Mouse (Mus musculus) retina, adult 2 months (tissue): Measurements from ENCODE around the gene Helz.
"Not testable (repeated sequence)": the region's sequence is repeated elsewhere in the genome, so short reads cannot be mapped to it uniquely, and the experiment has no call there.

Source experiments
- DNase-seq: peaks from one replicate; pipeline ENCODE4 v3.0.0-alpha.2; 2012; ENCODE audit warnings: low read depth, low spot score

Helz gene

GRCm38 (mm10) chr11:107548204-107548975 lies 660 bp downstream of the Helz start:
- DNase-seq = no peak

- DNase-seq = no peak
Observed at GRCm38 (mm10) chr11:107559874-107560273, 12.1 kb downstream of the Helz start.

GRCm38 (mm10) chr11:107567431-107567830 lies 19.7 kb downstream of the Helz start:
- DNase-seq = no peak

DNA sequence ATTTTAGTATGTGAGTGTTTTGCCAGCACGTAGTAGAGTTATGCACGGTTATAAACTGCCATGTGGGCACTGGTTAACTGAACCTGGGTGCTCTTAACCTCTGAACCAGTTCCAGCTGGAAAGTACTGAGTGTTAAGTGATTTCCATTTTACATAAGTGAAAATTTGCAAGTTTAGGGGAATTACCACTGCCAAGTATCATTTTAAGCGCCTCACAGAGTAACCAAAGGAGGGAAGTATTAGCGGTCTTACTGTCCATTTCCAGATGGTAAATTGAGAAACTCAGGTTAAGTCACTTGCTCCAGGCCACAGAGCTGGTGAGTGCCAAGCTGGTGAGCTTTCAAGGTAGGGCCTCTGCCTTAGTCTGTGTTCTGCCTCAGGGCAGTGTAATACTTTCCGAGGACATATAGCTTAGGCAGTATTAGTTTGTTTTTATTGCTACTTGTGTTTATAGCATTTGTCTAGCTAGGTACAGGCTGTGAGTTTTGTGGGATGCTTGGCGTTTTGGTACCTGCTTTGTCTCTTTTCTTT lies 20.8 kb downstream of the Helz start:
- no peak for DNase-seq

- not testable (repeated sequence) for DNase-seq
Observed at GRCm38 (mm10) chr11:107570891-107571290, 23.2 kb downstream of the Helz start.

GRCm38 (mm10) chr11:107571318-107571717 lies 23.6 kb downstream of the Helz start:
- no peak for DNase-seq

- no peak for DNase-seq
Observed at GRCm38 (mm10) chr11:107572551-107572950, 24.8 kb downstream of the Helz start.

- no peak for DNase-seq
Observed at GRCm38 (mm10) chr11:107573061-107573692, 25.4 kb downstream of the Helz start.

DNA sequence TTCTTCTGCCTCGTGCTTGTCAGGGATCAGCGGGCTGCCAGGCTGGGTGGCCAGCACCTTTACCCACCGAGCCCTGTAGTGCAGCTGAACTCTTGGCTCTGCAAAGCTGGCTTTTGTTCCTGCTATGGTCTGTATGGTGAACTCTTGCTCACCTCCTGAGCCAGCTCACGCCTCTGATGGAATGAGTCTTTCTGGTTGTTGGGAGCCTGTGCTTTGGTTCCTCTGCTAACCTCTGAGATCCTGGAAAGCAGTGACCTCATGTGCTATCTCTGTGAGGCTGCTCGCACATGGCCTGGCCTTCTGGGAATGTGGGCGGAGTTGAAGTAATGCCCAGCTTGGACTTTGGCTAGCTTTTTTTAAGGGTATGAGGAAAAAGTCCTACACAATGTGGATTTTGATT lies 26.1 kb downstream of the Helz start:
- DNase-seq = no peak

- DNase-seq = no peak
Observed at GRCm38 (mm10) chr11:107574811-107575705, 27.3 kb downstream of the Helz start.

- no peak for DNase-seq
Observed at GRCm38 (mm10) chr11:107576186-107576585, 28.5 kb downstream of the Helz start.

GRCm38 (mm10) chr11:107577400-107577799 lies 29.7 kb downstream of the Helz start:
- no peak for DNase-seq

GRCm38 (mm10) chr11:107578226-107578625 lies 30.5 kb downstream of the Helz start:
- DNase-seq = no peak

- no peak for DNase-seq
Observed at GRCm38 (mm10) chr11:107580786-107581185, 33.1 kb downstream of the Helz start.

GRCm38 (mm10) chr11:107584660-107585451 lies 37.1 kb downstream of the Helz start:
- DNase-seq = no peak

DNA sequence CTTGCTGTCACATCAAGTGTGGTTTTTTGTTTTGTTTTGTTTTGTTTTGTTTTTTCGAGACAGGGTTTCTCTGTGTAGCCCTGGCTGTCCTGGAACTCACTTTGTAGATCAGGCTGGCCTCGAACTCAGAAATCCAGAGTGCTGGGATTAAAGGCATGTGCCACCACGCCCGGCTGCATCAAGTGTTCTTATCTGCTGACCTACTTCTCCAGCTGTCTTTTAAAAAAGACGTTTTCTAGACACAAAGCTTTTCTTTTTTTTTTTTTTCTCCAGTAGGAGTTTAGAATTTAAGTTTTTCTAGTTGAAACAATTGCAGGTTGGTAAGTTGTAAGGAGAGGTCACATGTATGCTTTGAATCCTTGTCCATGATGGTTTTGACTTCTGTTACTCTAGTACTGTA lies 38.4 kb downstream of the Helz start:
- DNase-seq = not testable (repeated sequence)

- no peak for DNase-seq
Observed at GRCm38 (mm10) chr11:107587141-107587540, 39.4 kb downstream of the Helz start.

GRCm38 (mm10) chr11:107592575-107592974 lies 44.8 kb downstream of the Helz start:
- DNase-seq = no peak

DNA sequence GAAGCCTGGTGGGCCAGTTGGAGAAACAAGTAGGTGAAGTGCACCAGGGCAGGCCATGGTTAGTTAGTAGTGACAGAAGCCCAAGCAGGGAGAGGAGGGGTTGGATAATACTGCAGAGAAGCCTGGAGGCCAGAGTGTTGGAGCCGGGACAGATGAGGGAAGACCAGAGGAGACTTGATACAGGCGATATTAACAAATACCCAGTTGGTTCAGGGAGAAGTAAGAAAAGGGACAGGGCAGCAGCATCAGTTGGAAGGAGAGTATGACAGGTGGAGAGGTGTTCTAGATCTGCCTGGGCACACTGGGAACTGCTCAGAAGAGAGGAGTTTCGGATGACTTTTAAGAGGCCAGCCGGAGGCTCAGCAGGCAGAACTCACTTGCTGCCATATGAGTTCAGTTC lies 49.7 kb downstream of the Helz start:
- no peak for DNase-seq

- DNase-seq = no peak
Observed at GRCm38 (mm10) chr11:107605694-107606093, 58.0 kb downstream of the Helz start.

DNA sequence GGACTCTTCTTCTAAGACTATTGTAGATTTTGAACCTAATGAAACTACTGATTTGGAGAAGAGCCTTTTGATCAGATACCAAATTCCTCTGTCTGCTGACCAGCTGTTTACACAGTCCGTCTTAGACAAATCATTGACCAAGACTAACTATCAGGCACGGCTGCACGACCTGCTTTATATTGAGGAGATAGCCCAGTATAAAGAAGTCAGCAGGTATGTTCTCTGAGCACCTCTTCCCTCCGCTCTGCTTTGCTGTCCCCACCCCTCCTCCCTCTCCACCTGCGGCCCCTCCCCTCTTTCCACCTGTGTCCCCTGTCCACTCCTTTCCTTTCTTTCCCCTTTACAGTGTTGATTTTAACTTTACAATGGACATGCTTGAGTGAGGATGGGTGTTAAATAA lies 66.2 kb downstream of the Helz start:
- no peak for DNase-seq
